Mouse (Mus musculus): ENCODE measurements around the gene Tagap. TPM values are rescaled to one million over a fixed set of nuclear protein-coding genes. Genes with fewer than 3 reads are reported as not detected.

Gene Tagap
- polyA plus RNA-seq, 1 experiment: 1.4 TPM

DNA sequence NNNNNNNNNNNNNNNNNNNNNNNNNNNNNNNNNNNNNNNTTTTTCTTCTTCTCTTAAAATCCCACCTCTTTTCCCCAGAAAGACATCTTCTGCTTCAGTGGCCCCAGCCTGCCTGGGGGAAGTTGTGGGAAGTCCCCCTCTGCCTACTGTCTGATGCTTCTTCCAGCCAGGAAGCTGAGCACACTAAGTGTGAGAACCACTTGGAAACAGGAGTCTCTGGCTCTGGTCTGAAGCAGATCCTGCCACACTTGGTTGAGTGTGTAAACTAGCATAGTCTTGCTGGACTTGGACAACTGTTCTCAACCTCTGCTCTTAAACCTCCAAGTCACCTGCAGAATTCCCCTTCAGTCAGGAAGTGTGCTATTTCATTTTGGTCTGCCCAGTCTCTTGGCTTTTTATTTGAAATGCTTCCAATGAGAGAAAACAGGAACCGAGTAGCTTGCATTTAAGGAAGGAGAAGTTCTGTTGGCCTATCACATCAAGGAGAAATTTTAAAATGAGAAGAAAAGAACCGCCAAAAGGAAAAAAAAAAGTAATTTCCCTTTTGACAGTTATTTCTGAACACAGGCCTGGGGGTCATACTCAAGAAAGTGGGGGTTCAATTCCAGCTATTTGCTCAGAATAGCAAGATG lies 11.1 kb upstream of the Tagap start:
- Histone ChIP-seq H3K36me3 (ENCODE audit: control insufficient read depth, insufficient read depth, low read length) (no peaks in the 10 kb centered on the region), H3K27me3 (ENCODE audit: control insufficient read depth, insufficient read depth, low read length) (no peaks in the 10 kb centered on the region), H3K4me1 (ENCODE audit: control insufficient read depth, insufficient read depth, insufficient read length, low read length) (no peaks in the 10 kb centered on the region), H3K27ac (ENCODE audit: insufficient read depth, low read depth, low read length) (no peak overlapping the region), H3K4me3 (ENCODE audit: low read depth, low read length) (no peak overlapping the region)
- 56% methylated on average over 2 of the region's 2 CpGs for WGBS
- TF ChIP-seq CTCF (IDR thresholded peaks at IDR 0.05; ENCODE audit: extremely low read depth, insufficient read length, insufficient replicate concordance, low read depth, low read length) (no peak), POLR2A (IDR thresholded peaks at IDR 0.05; ENCODE audit: low read depth, low read length) (no peak)

DNA sequence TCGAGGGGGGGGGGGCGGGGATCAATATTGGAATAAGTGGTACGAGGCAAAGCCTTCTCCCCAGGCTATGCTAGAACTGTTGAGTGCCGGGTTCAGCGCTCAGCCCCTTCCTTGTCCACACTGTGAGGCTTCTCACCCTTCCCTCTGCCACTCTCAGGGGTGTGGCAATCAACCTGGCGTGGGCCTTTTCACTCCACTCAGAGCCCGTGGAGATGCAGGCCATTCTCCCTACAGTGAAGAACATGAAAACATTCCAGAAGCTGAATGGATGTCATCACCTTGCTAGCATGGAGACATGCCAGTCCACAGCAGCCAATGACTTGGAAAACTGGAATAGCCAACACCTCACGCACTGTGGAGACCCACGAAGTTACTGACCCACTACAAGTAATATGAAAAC lies 10.0 kb upstream of the Tagap start:
- TF ChIP-seq CTCF (IDR thresholded peaks at IDR 0.05; ENCODE audit: extremely low read depth, insufficient read length, insufficient replicate concordance, low read depth, low read length) (no peak), POLR2A (IDR thresholded peaks at IDR 0.05; ENCODE audit: low read depth, low read length) (no peak)
- Histone ChIP-seq H3K4me3 (ENCODE audit: low read depth, low read length) (no peak overlapping the region), H3K27me3 (ENCODE audit: control insufficient read depth, insufficient read depth, low read length) (no peaks in the 10 kb centered on the region), H3K4me1 (ENCODE audit: control insufficient read depth, insufficient read depth, insufficient read length, low read length) (no peaks in the 10 kb centered on the region), H3K27ac (ENCODE audit: insufficient read depth, low read depth, low read length) (no peak overlapping the region), H3K36me3 (ENCODE audit: control insufficient read depth, insufficient read depth, low read length) (no peaks in the 10 kb centered on the region)
- WGBS: 57% methylated on average over 9 of the region's 9 CpGs

DNA sequence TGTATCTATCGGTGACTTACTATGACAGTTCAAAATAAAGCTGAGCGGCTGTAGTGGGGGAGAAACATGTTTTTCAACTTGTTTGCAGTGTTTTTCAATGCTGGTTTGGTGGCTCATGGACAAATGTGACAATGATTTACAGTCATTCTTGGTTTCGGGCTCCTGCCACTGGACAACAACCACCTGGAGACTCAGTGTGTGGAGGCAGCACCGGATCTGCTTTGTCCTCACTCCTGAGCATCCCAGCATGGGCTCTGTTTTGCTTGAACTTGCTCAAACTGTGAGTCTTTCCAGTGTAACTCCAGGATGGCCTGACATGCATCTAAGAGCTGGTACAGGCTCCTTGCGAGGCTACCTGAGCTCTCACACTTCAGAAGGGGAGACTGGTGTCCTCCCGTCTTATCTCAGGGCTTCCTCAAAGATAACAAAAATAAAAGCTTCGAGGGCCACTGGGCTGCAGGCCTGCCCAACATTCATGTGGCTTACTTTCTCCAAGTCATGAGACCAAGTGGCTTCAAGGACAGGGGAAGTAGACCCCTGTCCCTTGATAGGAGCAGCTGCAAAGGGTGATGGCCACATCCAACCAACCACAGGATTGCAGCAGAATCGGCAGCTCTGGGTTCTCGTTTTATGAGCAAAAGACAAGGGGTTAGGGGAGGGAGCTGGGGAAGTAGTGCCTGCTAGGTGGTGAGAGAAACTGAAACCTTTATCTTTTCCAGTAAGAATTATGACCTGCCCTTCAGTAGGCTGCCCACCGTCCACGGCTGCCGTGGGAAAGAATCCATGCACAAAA lies 8.8 kb upstream of the Tagap start:
- H3K27ac ChIP-seq (ENCODE audit: insufficient read depth, low read depth, low read length): 0 out of 2 replicates have a peak overlapping the region, but pooled peaks have one; percentile 45
- H3K27me3 ChIP-seq (ENCODE audit: control insufficient read depth, insufficient read depth, low read length): no peaks in the 10 kb centered on the region
- no peak overlapping the region for H3K4me3 ChIP-seq (ENCODE audit: low read depth, low read length)
- WGBS: 48% methylated on average over 12 of the region's 12 CpGs
- H3K36me3 ChIP-seq (ENCODE audit: control insufficient read depth, insufficient read depth, low read length): no peaks in the 10 kb centered on the region
- H3K4me1 ChIP-seq (ENCODE audit: control insufficient read depth, insufficient read depth, insufficient read length, low read length): no peaks in the 10 kb centered on the region
- TF ChIP-seq POLR2A (IDR thresholded peaks at IDR 0.05; ENCODE audit: low read depth, low read length) (no peak), CTCF (IDR thresholded peaks at IDR 0.05; ENCODE audit: extremely low read depth, insufficient read length, insufficient replicate concordance, low read depth, low read length) (no peak)

DNA sequence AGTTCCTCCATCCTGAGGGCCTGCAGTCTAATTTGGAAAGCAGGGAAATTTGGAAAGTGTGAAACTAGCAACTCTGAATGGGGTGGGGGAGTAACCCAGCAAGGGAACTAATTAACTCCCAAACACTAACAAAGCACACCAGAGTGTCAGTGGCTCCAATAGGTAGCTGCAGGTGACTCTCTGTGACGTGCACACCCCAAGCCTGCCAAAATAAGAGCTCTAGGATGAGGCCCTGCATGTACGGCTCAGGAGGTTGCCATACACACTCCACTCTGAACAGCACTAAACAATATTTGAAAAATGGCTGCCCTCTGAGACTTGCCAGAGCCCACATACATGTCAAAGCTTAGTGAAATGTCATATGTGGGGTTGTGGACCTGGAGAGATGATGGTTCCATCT lies 7.4 kb upstream of the Tagap start:
- WGBS: 75% methylated on average over 2 of the region's 2 CpGs
- no peaks in the 10 kb centered on the region for H3K27me3 ChIP-seq (ENCODE audit: control insufficient read depth, insufficient read depth, low read length)
- peaks cover 2% of the 10 kb centered on the region; the same call in 1 of the 2 replicates for H3K4me1 ChIP-seq (ENCODE audit: control insufficient read depth, insufficient read depth, insufficient read length, low read length)
- H3K36me3 ChIP-seq (ENCODE audit: control insufficient read depth, insufficient read depth, low read length): no peaks in the 10 kb centered on the region
- TF ChIP-seq POLR2A (IDR thresholded peaks at IDR 0.05; ENCODE audit: low read depth, low read length) (no peak), CTCF (IDR thresholded peaks at IDR 0.05; ENCODE audit: extremely low read depth, insufficient read length, insufficient replicate concordance, low read depth, low read length) (no peak)
- no peak overlapping the region for H3K27ac ChIP-seq (ENCODE audit: insufficient read depth, low read depth, low read length)
- no peak overlapping the region for H3K4me3 ChIP-seq (ENCODE audit: low read depth, low read length)

DNA sequence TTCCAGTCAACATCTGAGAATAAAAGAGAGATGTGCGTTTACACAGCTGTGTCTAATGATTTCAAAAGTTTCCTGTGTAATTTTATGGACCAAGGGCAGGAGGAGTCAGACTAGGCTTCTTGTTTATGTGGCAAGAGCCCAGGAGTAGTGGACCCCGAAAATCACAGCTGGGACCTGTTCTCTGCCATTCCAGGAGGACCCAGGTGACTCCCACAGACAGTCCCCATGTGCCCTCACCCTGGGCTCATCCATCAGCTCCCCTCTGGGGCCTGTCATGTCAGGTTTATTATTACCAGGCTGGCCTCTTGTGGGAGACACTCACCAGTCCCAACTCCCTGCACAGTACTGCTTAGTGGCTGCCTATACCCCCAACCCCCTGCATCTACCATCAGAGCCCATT lies 6.6 kb upstream of the Tagap start:
- WGBS: 49% methylated on average over 2 of the region's 2 CpGs
- peaks cover 2% of the 10 kb centered on the region; the same call in 1 of the 2 replicates for H3K4me1 ChIP-seq (ENCODE audit: control insufficient read depth, insufficient read depth, insufficient read length, low read length)
- H3K4me3 ChIP-seq (ENCODE audit: low read depth, low read length): no peak overlapping the region
- H3K36me3 ChIP-seq (ENCODE audit: control insufficient read depth, insufficient read depth, low read length): no peaks in the 10 kb centered on the region
- no peaks in the 10 kb centered on the region for H3K27me3 ChIP-seq (ENCODE audit: control insufficient read depth, insufficient read depth, low read length)
- TF ChIP-seq CTCF (IDR thresholded peaks at IDR 0.05; ENCODE audit: extremely low read depth, insufficient read length, insufficient replicate concordance, low read depth, low read length) (no peak), POLR2A (IDR thresholded peaks at IDR 0.05; ENCODE audit: low read depth, low read length) (no peak)
- no peak overlapping the region for H3K27ac ChIP-seq (ENCODE audit: insufficient read depth, low read depth, low read length)

DNA sequence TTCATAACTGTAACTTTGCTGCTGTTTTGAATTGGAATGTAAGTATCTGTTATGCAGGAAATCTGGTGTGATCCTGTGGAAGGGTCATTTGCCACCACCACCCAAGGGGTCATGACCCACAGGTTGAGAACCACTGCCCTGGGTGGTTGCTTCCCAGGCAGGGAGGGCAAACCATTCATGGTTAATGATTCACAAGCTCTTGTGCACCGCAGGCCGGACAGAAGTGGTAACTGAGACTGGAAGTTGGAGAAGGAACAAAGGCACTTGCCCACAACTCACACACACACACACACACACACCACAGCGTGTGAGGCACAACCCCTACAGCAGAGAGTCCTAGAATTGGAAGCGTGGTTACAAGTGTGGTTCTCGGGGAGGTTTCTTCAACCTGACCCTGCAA lies 3.2 kb upstream of the Tagap start:
- 52% methylated on average over 5 of the region's 5 CpGs for WGBS
- Histone ChIP-seq H3K4me3 (ENCODE audit: low read depth, low read length) (no peak overlapping the region), H3K27me3 (ENCODE audit: control insufficient read depth, insufficient read depth, low read length) (no peaks in the 10 kb centered on the region), H3K4me1 (ENCODE audit: control insufficient read depth, insufficient read depth, insufficient read length, low read length) (peaks cover 2% of the 10 kb centered on the region; the same call in 1 of the 2 replicates), H3K27ac (ENCODE audit: insufficient read depth, low read depth, low read length) (no peak overlapping the region), H3K36me3 (ENCODE audit: control insufficient read depth, insufficient read depth, low read length) (no peaks in the 10 kb centered on the region)
- TF ChIP-seq POLR2A (IDR thresholded peaks at IDR 0.05; ENCODE audit: low read depth, low read length) (no peak), CTCF (IDR thresholded peaks at IDR 0.05; ENCODE audit: extremely low read depth, insufficient read length, insufficient replicate concordance, low read depth, low read length) (no peak)

DNA sequence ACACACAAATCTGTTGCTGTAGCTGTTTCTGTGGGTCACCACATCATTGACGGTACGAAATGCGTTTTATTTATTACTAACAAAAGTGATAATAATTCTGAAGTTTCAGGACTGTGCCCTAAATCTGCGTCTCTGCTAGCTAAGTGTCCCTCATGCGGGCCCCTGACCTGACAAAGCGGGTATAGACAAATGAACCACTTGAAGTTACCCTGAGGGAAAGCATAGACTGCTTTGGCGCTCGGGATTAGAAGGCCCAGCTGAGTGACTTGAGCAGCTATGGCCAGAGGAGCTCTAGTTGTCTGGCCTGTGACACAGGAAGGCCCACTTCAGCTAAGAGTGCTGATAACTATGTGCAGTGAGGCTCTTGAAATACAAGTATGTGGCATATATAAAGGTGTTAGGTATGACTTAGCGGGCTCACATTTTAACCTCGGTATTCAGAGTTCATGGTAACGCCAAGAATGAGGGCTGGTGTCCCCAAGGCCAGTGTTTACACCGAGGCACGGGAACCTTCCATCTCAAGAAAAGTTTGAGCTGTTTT lies 1.5 kb upstream of the Tagap start:
- Histone ChIP-seq H3K4me1 (ENCODE audit: control insufficient read depth, insufficient read depth, insufficient read length, low read length) (peaks cover 2% of the 10 kb centered on the region; the same call in 1 of the 2 replicates), H3K36me3 (ENCODE audit: control insufficient read depth, insufficient read depth, low read length) (no peaks in the 10 kb centered on the region; the same call in 1 of the 2 replicates), H3K4me3 (ENCODE audit: low read depth, low read length) (no peak overlapping the region), H3K27ac (ENCODE audit: insufficient read depth, low read depth, low read length) (no peak overlapping the region), H3K27me3 (ENCODE audit: control insufficient read depth, insufficient read depth, low read length) (no peaks in the 10 kb centered on the region)
- 88% methylated on average over 13 of the region's 13 CpGs for WGBS
- TF ChIP-seq CTCF (IDR thresholded peaks at IDR 0.05; ENCODE audit: extremely low read depth, insufficient read length, insufficient replicate concordance, low read depth, low read length) (no peak), POLR2A (IDR thresholded peaks at IDR 0.05; ENCODE audit: low read depth, low read length) (no peak)

Data from small intestine, adult 2 months (tissue).